Mouse (Mus musculus) gastrocnemius, postnatal 4 days (tissue): ENCODE results near the gene Ank2. TPM values are rescaled to one million over a fixed set of nuclear protein-coding genes. Genes with fewer than 3 reads are reported as not detected.

ENCODE experiments used
- DNase-seq, 2 experiments: peaks; one replicate each; pipeline ENCODE4 v3.0.0; 2021 to 2022; ENCODE audit warnings: low spot score in 2 of 2, mixed read lengths in 2 of 2
- long read RNA-seq, 2 experiments: library from polyadenylated mRNA; stranded (forward); transcript quantifications; one replicate each; pipeline ENCODE4 v2.0.0; 2021
- total RNA-seq, 2 experiments: library from RNA; stranded (reverse); gene quantifications; 2 replicates each; pipeline ENCODE4 v1.2.3; 2021

Gene Ank2
- total RNA-seq: 100 to 1,000 TPM; 231 to 258 TPM
- long read RNA-seq, experiment 1, full-length matches to known transcripts: 8 of 32 reads
- long read RNA-seq, experiment 1, partial matches to known transcripts: 12 of 32 reads
- long read RNA-seq, experiment 1, other reads (novel, unspliced or antisense): 12 of 32 reads
- long read RNA-seq, experiment 2, full-length matches to known transcripts: 6 of 38 reads
- long read RNA-seq, experiment 2, partial matches to known transcripts: 9 of 38 reads
- long read RNA-seq, experiment 2, other reads (novel, unspliced or antisense): 23 of 38 reads

- peak; percentile 28 to 52 for DNase-seq
Observed at GRCm38 (mm10) chr3:127498742-127499400, at the start of gene Ank2. Gene Ank2 (minus strand): TSS chr3:127499350.

GRCm38 (mm10) chr3:127547882-127548281 is 48.7 kb upstream of the Ank2 start:
- DNase-seq: no peak

- DNase-seq: no peak
Observed at GRCm38 (mm10) chr3:127544610-127545121, 45.5 kb upstream of the Ank2 start.

- no peak for DNase-seq
Observed at GRCm38 (mm10) chr3:127543976-127544375, 44.8 kb upstream of the Ank2 start.

GRCm38 (mm10) chr3:127539193-127539592 is 40.0 kb upstream of the Ank2 start:
- DNase-seq: no peak

- DNase-seq: no peak
Observed at GRCm38 (mm10) chr3:127530293-127530692, 31.1 kb upstream of the Ank2 start.

- DNase-seq: no peak
Observed at GRCm38 (mm10) chr3:127529824-127530223, 30.7 kb upstream of the Ank2 start.

- DNase-seq: no peak
Observed at GRCm38 (mm10) chr3:127529210-127529609, 30.1 kb upstream of the Ank2 start.

GRCm38 (mm10) chr3:127527465-127528034 is 28.4 kb upstream of the Ank2 start:
- no peak for DNase-seq

- DNase-seq: no peak
Observed at GRCm38 (mm10) chr3:127525188-127525819, 26.2 kb upstream of the Ank2 start.

GRCm38 (mm10) chr3:127521156-127521555 is 22.0 kb upstream of the Ank2 start:
- DNase-seq: no peak

- no peak for DNase-seq
Observed at GRCm38 (mm10) chr3:127520300-127520699, 21.1 kb upstream of the Ank2 start.

GRCm38 (mm10) chr3:127515251-127515650 is 16.1 kb upstream of the Ank2 start:
- DNase-seq: no peak

- DNase-seq: no peak
Observed at GRCm38 (mm10) chr3:127513699-127514098, 14.5 kb upstream of the Ank2 start.

GRCm38 (mm10) chr3:127512794-127513335 is 13.7 kb upstream of the Ank2 start:
- no peak for DNase-seq

- DNase-seq: no peak
Observed at GRCm38 (mm10) chr3:127511786-127512746, 12.9 kb upstream of the Ank2 start.

- no peak for DNase-seq
Observed at GRCm38 (mm10) chr3:127507878-127508783, 9.0 kb upstream of the Ank2 start.

- DNase-seq: peak in 1 of 2 experiments; percentile 13
Observed at GRCm38 (mm10) chr3:127498197-127498741, 881 bp downstream of the Ank2 start.

GRCm38 (mm10) chr3:127492663-127493062 is 6.5 kb downstream of the Ank2 start:
- DNase-seq: no peak
